Mouse (Mus musculus) thymus, adult 2 months (tissue): Measurements from ENCODE around the gene Spout1.

Source experiments
- CTCF ChIP-seq: fragments of 200-500 bp; IDR thresholded peaks from 2 replicates; pipeline ENCODE4 v1.5.1; 2012; ENCODE audit warnings: mild to moderate bottlenecking, control low read depth, low read length, moderate library complexity, borderline replicate concordance; ENCODE audit not compliant: control insufficient read depth, poor library complexity, insufficient read depth; ENCODE audit errors: extremely low read depth
- POLR2A ChIP-seq: fragments of 200-500 bp; IDR thresholded peaks from 2 replicates; pipeline ENCODE4 v1.6.1; 2012; ENCODE audit warnings: mild to moderate bottlenecking, low read length, control low read depth, moderate library complexity; ENCODE audit not compliant: control insufficient read depth, poor library complexity, insufficient read depth; ENCODE audit errors: extremely low read depth

GRCm38 (mm10) chr2:30171371-30171996, 6.8 kb downstream of the Spout1 start, which contains the start of gene Endog:
- peak; percentile 44; the same call in 1 of the 2 replicates for TF ChIP-seq CTCF
- peak; percentile 73 for TF ChIP-seq POLR2A
